Mouse (Mus musculus) testis, adult 2 months (tissue): Measurements from ENCODE around the gene Mei1. TPM values are rescaled to one million over a fixed set of nuclear protein-coding genes. Genes with fewer than 3 reads are reported as not detected.

ENCODE experiments used
- H3K27ac ChIP-seq: fragments of 200-500 bp; 2 replicates; pipeline ENCODE4 v1.5.1; 2012; ENCODE audit warnings: low read depth, low read length; ENCODE audit not compliant: control insufficient read depth, insufficient read depth
- H3K27me3 ChIP-seq: fragments of 200-500 bp; 2 replicates; pipeline ENCODE4 v1.6.1; 2012; ENCODE audit warnings: mild to moderate bottlenecking, low read length, moderate library complexity; ENCODE audit not compliant: control insufficient read depth, insufficient read depth
- H3K36me3 ChIP-seq: fragments of 200-500 bp; 2 replicates; pipeline ENCODE4 v1.6.1; 2012; ENCODE audit warnings: mild to moderate bottlenecking, low read length; ENCODE audit not compliant: control insufficient read depth, insufficient read depth
- H3K4me1 ChIP-seq: fragments of 200-500 bp; 2 replicates; pipeline ENCODE4 v1.6.1; 2012; ENCODE audit warnings: low read length; ENCODE audit not compliant: control insufficient read depth, insufficient read depth
- H3K4me3 ChIP-seq: fragments of 200-500 bp; 2 replicates; pipeline ENCODE4 v1.5.1; 2012; ENCODE audit warnings: low read depth, mild to moderate bottlenecking, low read length, moderate library complexity, mixed read lengths; ENCODE audit not compliant: control insufficient read depth
- CTCF ChIP-seq: fragments of 200-500 bp; IDR thresholded peaks from 2 replicates; pipeline ENCODE4 v1.5.1; 2012; ENCODE audit warnings: low read depth, mild to moderate bottlenecking, inconsistent platforms, low read length, moderate library complexity; ENCODE audit not compliant: control insufficient read depth, insufficient read depth, insufficient replicate concordance
- POLR2A ChIP-seq: fragments of 200-500 bp; IDR thresholded peaks from 2 replicates; pipeline ENCODE4 v1.6.1; 2012; ENCODE audit warnings: low read depth, mild to moderate bottlenecking, inconsistent platforms, low read length, moderate library complexity; ENCODE audit not compliant: control insufficient read depth
- polyA plus RNA-seq: library from polyadenylated mRNA; depleted of rRNA; stranded (reverse); fragments of >200 nt; gene quantifications from 2 replicates; pipeline ENCODE4 v1.2.3, GENCODE M21; 2012; rRNA removed

Mei1 gene
- 8.2 and 10.3 TPM in 2 replicates for polyA plus RNA-seq

- TF ChIP-seq CTCF (no peak), POLR2A (no peak)
- H3K4me3 ChIP-seq: peak within 1 kb of the TSS; percentile 85
- peaks cover 10% of the 10 kb centered on the region for H3K4me1 ChIP-seq
- no peaks in the 10 kb centered on the region for H3K27me3 ChIP-seq
- peak within 1 kb of the TSS; percentile 25; the same call in 1 of the 2 replicates for H3K27ac ChIP-seq
- H3K36me3 ChIP-seq: no peaks in the 10 kb centered on the region
These were observed at the start of gene Mei1 for GRCm38 (mm10) chr15:82069898-82070297. Gene Mei1 (plus strand): TSS chr15:82069996.

GRCm38 (mm10) chr15:82022535-82023088 is 47.2 kb upstream of the Mei1 start:
- H3K4me1 ChIP-seq: peaks cover 3% of the 10 kb centered on the region
- no peak overlapping the region for H3K4me3 ChIP-seq
- H3K36me3 ChIP-seq: no peaks in the 10 kb centered on the region; the same call in 1 of the 2 replicates
- H3K27me3 ChIP-seq: no peaks in the 10 kb centered on the region
- H3K27ac ChIP-seq: peak overlapping the region; percentile 18
- no peak for TF ChIP-seq POLR2A
- TF ChIP-seq CTCF: no peak

- TF ChIP-seq POLR2A: no peak
- no peak for TF ChIP-seq CTCF
- no peaks in the 10 kb centered on the region for H3K27me3 ChIP-seq
- H3K36me3 ChIP-seq: no peaks in the 10 kb centered on the region; the same call in 1 of the 2 replicates
- H3K27ac ChIP-seq: no peak overlapping the region
- no peak overlapping the region for H3K4me3 ChIP-seq
- H3K4me1 ChIP-seq: peaks cover 3% of the 10 kb centered on the region
These were observed 45.7 kb upstream of the Mei1 start for GRCm38 (mm10) chr15:82023965-82024635.

- no peaks in the 10 kb centered on the region; the same call in 1 of the 2 replicates for H3K36me3 ChIP-seq
- H3K27me3 ChIP-seq: no peaks in the 10 kb centered on the region
- H3K4me1 ChIP-seq: peaks cover 3% of the 10 kb centered on the region
- H3K4me3 ChIP-seq: no peak overlapping the region
- H3K27ac ChIP-seq: no peak overlapping the region
- no peak for TF ChIP-seq POLR2A
- TF ChIP-seq CTCF: no peak
These were observed 42.5 kb upstream of the Mei1 start for GRCm38 (mm10) chr15:82027276-82027675.

DNA sequence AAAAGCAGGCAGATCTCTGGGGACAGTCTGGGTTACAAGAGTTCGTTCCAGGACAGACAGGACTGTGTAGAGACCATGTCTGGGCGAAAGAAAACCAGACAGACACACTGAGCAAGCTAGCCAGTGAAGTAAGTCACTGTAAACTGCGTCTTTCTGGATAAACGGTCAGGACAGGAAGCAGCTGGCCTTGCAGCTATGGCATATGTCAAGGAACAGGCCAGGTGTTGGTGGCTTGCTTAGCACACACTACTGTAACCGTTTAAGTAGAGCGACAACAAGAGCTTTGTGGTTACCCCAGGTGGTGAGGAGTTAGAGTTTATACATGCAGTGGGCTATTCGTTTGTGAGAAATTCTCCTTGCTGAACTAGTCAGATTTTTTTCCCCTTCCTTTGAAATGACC is 42.1 kb upstream of the Mei1 start:
- Histone ChIP-seq H3K4me1 (peaks cover 2% of the 10 kb centered on the region), H3K27ac (no peak overlapping the region), H3K27me3 (no peaks in the 10 kb centered on the region), H3K36me3 (no peaks in the 10 kb centered on the region; the same call in 1 of the 2 replicates), H3K4me3 (no peak overlapping the region)
- TF ChIP-seq POLR2A (no peak), CTCF (no peak)

DNA sequence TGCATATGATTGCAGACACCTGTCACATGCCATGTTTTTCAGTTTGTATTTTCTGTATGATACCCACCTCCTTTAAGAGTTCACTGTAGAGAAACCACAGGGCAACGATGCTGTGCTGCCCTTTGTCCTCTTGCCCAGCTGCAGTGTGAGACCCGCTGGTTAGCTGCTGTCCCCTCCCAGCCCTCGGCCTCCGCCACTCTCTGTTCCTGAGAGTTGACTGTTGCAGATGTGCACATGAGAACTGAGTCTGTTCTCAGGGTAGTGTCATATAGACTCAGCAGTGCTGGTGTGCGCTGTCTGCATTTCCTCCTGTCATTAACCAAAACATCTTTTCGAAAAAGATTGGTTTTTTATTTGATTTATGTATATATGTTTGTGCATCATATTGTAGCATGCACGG is 37.4 kb upstream of the Mei1 start:
- H3K36me3 ChIP-seq: no peaks in the 10 kb centered on the region
- no peak overlapping the region for H3K4me3 ChIP-seq
- H3K27me3 ChIP-seq: no peaks in the 10 kb centered on the region
- H3K27ac ChIP-seq: no peak overlapping the region
- no peaks in the 10 kb centered on the region for H3K4me1 ChIP-seq
- TF ChIP-seq CTCF (no peak), POLR2A (no peak)

GRCm38 (mm10) chr15:82033762-82034161 is 36.0 kb upstream of the Mei1 start, which contains the start of gene Desi1:
Gene Desi1 (minus strand): TSS chr15:82033862.
- Histone ChIP-seq H3K4me3 (no peak within 1 kb of the TSS), H3K27me3 (no peaks in the 10 kb centered on the region), H3K27ac (no peak within 1 kb of the TSS), H3K4me1 (no peaks in the 10 kb centered on the region), H3K36me3 (no peaks in the 10 kb centered on the region)
- no peak for TF ChIP-seq CTCF
- no peak for TF ChIP-seq POLR2A
